Mouse (Mus musculus): ENCODE measurements around the gene Mbd4. TPM values are rescaled to one million over a fixed set of nuclear protein-coding genes. Genes with fewer than 3 reads are reported as not detected.

Mbd4 gene
- total and polyA plus RNA-seq, 3 experiments, result 6.4 to 10.1 TPM; not detected in 1

DNA sequence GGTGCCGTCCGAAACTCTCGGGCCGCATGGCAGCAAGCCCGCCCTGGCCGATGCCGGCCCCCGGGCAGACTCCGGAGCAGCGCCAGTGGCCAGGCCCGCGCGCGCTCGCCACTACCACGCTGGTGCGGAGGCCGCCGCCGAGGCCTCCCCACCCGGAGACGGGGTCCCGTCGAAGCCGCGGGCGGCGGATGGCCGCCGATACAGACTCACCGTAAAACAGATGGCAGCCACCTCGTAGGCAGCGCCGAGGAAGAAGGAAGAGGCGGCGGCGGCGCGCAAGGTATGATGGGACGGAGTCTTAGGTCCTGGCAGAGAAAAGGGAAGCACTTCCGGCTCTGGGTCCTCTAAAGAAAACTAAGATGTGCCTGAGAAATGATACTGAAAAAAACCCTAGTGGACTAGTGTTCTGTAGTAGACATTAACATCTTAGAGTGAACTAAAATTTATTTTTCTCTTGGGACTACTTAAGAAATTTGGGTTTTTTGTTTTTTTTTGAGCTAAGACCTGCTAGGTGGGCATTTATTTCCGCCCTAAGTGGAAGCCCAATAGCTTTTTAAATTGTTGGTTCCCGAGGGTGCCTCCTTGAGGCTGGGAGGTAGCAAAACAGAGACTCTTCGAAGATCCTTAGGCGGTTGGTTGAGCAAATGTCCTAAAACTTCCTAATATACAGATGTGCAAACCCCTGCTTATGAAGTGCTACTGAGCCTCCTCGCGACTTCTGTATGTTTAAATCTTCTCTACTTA lies 44.5 kb downstream of the Mbd4 start, which contains the start of gene Rpl32 (continued):
- TF ChIP-seq POLR2AphosphoS5 (IDR thresholded peaks at IDR 0.05; ENCODE audit: borderline replicate concordance, low read depth, low read length) (peak; percentile 27; the same call in 1 of the 2 replicates), GATA1 (IDR thresholded peaks at IDR 0.05; ENCODE audit: low read depth, low read length) (no peak), MAFK (IDR thresholded peaks at IDR 0.05; ENCODE audit: borderline replicate concordance, low read depth, low read length) (no peak)

DNA sequence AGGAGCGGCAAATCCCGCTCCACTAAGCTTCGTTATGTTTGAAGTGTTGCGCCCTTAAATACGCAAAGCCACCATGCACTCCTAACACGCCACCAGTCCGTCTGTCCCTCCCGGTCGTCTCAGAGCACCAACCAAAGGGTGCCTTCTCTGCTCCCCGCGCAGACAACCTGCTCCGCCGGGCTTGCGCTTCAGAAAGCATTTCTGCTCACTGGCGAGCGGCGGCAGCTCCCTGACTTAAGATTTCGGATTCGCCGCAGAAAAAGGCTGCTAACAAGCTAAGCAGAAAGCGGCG lies 45.0 kb downstream of the Mbd4 start:
- peaks cover 29% of the 10 kb centered on the region for H3K79me2 ChIP-seq (ENCODE audit: control insufficient read depth, insufficient read depth, low read length, poor library complexity)
- no peaks in the 10 kb centered on the region for H3K27me3 ChIP-seq (ENCODE audit: control insufficient read depth in 1 of 2, insufficient read depth in 2 of 2, low read length in 2 of 2)
- no peak for TF ChIP-seq TBP (IDR thresholded peaks at IDR 0.05; ENCODE audit: low read depth, low read length)
- no peak for TF ChIP-seq E2F4 (IDR thresholded peaks at IDR 0.05; ENCODE audit: borderline replicate concordance, low read depth, low read length)
- peak in 1 of 2 experiments; percentile 75; a peak in 1 of 4 replicates for TF ChIP-seq POLR2A (IDR thresholded peaks at IDR 0.05; ENCODE audit: control insufficient read depth in 1 of 2, insufficient read depth in 1 of 2, low read depth in 1 of 2, low read length in 2 of 2, poor library complexity in 1 of 2)
- no peak for TF ChIP-seq ELF1 (IDR thresholded peaks at IDR 0.05; ENCODE audit: low read depth, low read length)
- H3K27ac ChIP-seq (ENCODE audit: control insufficient read depth, low read depth, low read length), result peak overlapping the region; percentile 88
- peaks cover 9 to 14% of the 10 kb centered on the region in 2 experiments for H3K36me3 ChIP-seq (ENCODE audit: control insufficient read depth in 1 of 2, insufficient read depth in 2 of 2, low read length in 2 of 2)
- H3K4me3 ChIP-seq (ENCODE audit: control insufficient read depth in 1 of 2, insufficient read depth in 1 of 2, low read depth in 2 of 2, low read length in 2 of 2), result peak overlapping the region; percentile 94 to 98
- peak overlapping the region; percentile 98 for H3K9ac ChIP-seq (ENCODE audit: control insufficient read depth, low read depth, low read length, poor library complexity, severe bottlenecking)
- DNase-seq (ENCODE audit: low read depth, low spot score), result no peak
- no peaks in the 10 kb centered on the region for H3K9me3 ChIP-seq (replicated peaks; ENCODE audit: insufficient read depth, low read length)
- peaks cover 0 to 8% of the 10 kb centered on the region in 2 experiments; a peak in 1 of 4 replicates for H3K4me1 ChIP-seq (ENCODE audit: control insufficient read depth in 1 of 2, insufficient read depth in 2 of 2, low read length in 2 of 2)

- peak overlapping the region; percentile 88 for H3K27ac ChIP-seq (ENCODE audit: control insufficient read depth, low read depth, low read length)
- H3K4me3 ChIP-seq (ENCODE audit: control insufficient read depth in 1 of 2, insufficient read depth in 1 of 2, low read depth in 2 of 2, low read length in 2 of 2), result peak overlapping the region; percentile 94 to 98
- H3K9me3 ChIP-seq (replicated peaks; ENCODE audit: insufficient read depth, low read length), result no peaks in the 10 kb centered on the region
- TF ChIP-seq SIN3A (IDR thresholded peaks at IDR 0.05; ENCODE audit: low read length) (peak; percentile 26; the same call in 1 of the 2 replicates), ZMIZ1 (IDR thresholded peaks at IDR 0.05; ENCODE audit: low read depth, low read length) (0 out of 2 replicates have a peak, but pooled peaks have one; percentile 24), MXI1 (IDR thresholded peaks at IDR 0.05; ENCODE audit: low read depth, low read length) (0 out of 2 replicates have a peak, but pooled peaks have one; percentile 18), EP300 (IDR thresholded peaks at IDR 0.05; ENCODE audit: low read depth in 1 of 2, low read length in 2 of 2) (no peak), POLR2A (IDR thresholded peaks at IDR 0.05; ENCODE audit: control insufficient read depth in 1 of 2, insufficient read depth in 1 of 2, low read depth in 1 of 2, low read length in 2 of 2, poor library complexity in 1 of 2) (no peak), CHD1 (IDR thresholded peaks at IDR 0.05; ENCODE audit: low read depth, low read length) (peak; percentile 91), POLR2AphosphoS2 (IDR thresholded peaks at IDR 0.05; ENCODE audit: low read length) (no peak), E2F4 (IDR thresholded peaks at IDR 0.05; ENCODE audit: borderline replicate concordance, low read depth, low read length) (peak; percentile 12; the same call in 1 of the 2 replicates)
- DNase-seq (ENCODE audit: low read depth, low spot score), result peak; percentile 46
- peaks cover 29% of the 10 kb centered on the region for H3K79me2 ChIP-seq (ENCODE audit: control insufficient read depth, insufficient read depth, low read length, poor library complexity)
- H3K9ac ChIP-seq (ENCODE audit: control insufficient read depth, low read depth, low read length, poor library complexity, severe bottlenecking), result peak overlapping the region; percentile 98
- peaks cover 9 to 14% of the 10 kb centered on the region in 2 experiments for H3K36me3 ChIP-seq (ENCODE audit: control insufficient read depth in 1 of 2, insufficient read depth in 2 of 2, low read length in 2 of 2)
- peaks cover 0 to 8% of the 10 kb centered on the region in 2 experiments; a peak in 1 of 4 replicates for H3K4me1 ChIP-seq (ENCODE audit: control insufficient read depth in 1 of 2, insufficient read depth in 2 of 2, low read length in 2 of 2)
- H3K27me3 ChIP-seq (ENCODE audit: control insufficient read depth in 1 of 2, insufficient read depth in 2 of 2, low read length in 2 of 2), result no peaks in the 10 kb centered on the region
Measured at GRCm38 (mm10) chr6:115807464-115808195, 45.5 kb downstream of the Mbd4 start.
